Mouse (Mus musculus): ENCODE results near the gene C8g.

C8g gene

GRCm38 (mm10) chr2:25467606-25468303 lies 33.8 kb downstream of the C8g start:
- DNase-seq (ENCODE audit: low spot score), result no peak

- peak; percentile 80 for DNase-seq (ENCODE audit: low spot score)
These were observed 35.5 kb downstream of the C8g start for GRCm38 (mm10) chr2:25465816-25466635.

GRCm38 (mm10) chr2:25465256-25465655 lies 36.3 kb downstream of the C8g start:
- no peak for DNase-seq (ENCODE audit: low spot score)

- no peak for DNase-seq (ENCODE audit: low spot score)
These were observed 37.9 kb downstream of the C8g start for GRCm38 (mm10) chr2:25463630-25464029.

GRCm38 (mm10) chr2:25461407-25461806 lies 40.1 kb downstream of the C8g start:
- DNase-seq (ENCODE audit: low spot score), result no peak

- peak; percentile 98 for DNase-seq (ENCODE audit: low spot score)
These were observed 40.8 kb downstream of the C8g start, which contains the start of gene Paxx for GRCm38 (mm10) chr2:25460551-25461309. Gene Paxx (minus strand): TSS chr2:25461094.

GRCm38 (mm10) chr2:25460135-25460534 lies 41.4 kb downstream of the C8g start:
- DNase-seq (ENCODE audit: low spot score), result no peak

- DNase-seq (ENCODE audit: low spot score), result no peak
These were observed 42.6 kb downstream of the C8g start for GRCm38 (mm10) chr2:25458911-25459310.

- no peak for DNase-seq (ENCODE audit: low spot score)
These were observed 44.3 kb downstream of the C8g start for GRCm38 (mm10) chr2:25457022-25457896.

GRCm38 (mm10) chr2:25456205-25456953 lies 45.1 kb downstream of the C8g start, which contains the start of gene Clic3:
Gene Clic3 (plus strand): TSS chr2:25456838.
- no peak for DNase-seq (ENCODE audit: low spot score)

GRCm38 (mm10) chr2:25452951-25453350 lies 48.6 kb downstream of the C8g start:
- DNase-seq (ENCODE audit: low spot score), result no peak

GRCm38 (mm10) chr2:25450853-25451647 lies 50.5 kb downstream of the C8g start:
- DNase-seq (ENCODE audit: low spot score), result no peak

Measured in T-cell, adult 2 months (primary cell).